Mouse (Mus musculus) myocyte (in vitro differentiated cells): ENCODE results near the gene Lpp. TPM values are rescaled to one million over a fixed set of nuclear protein-coding genes. Genes with fewer than 3 reads are reported as not detected.

Source experiments
- H3K27me3 ChIP-seq: one replicate; pipeline ENCODE4 v1.6.1; 2011; ENCODE audit not compliant: control insufficient read depth, insufficient read depth, insufficient read length
- H3K36me3 ChIP-seq: one replicate; pipeline ENCODE4 v1.6.1; 2011; ENCODE audit not compliant: control insufficient read depth, insufficient read depth
- H3K4me2 ChIP-seq: one replicate; pipeline ENCODE4 v1.6.1; 2011; ENCODE audit warnings: low read depth, control low read depth
- H3K4me3 ChIP-seq: one replicate; pipeline ENCODE4 v1.5.1; 2011; ENCODE audit warnings: mild to moderate bottlenecking, control low read depth, moderate library complexity
- H3K79me2 ChIP-seq: one replicate; pipeline ENCODE4 v1.6.1; 2011; ENCODE audit not compliant: control insufficient read depth, insufficient read depth
- H3ac ChIP-seq: one replicate; pipeline ENCODE4 v1.6.1; 2011; ENCODE audit not compliant: control insufficient read depth, insufficient read length
- CEBPB ChIP-seq: IDR thresholded peaks from 2 replicates; pipeline ENCODE4 v1.6.1; 2011; ENCODE audit warnings: mild to moderate bottlenecking, moderate library complexity; ENCODE audit not compliant: poor library complexity, insufficient read depth, severe bottlenecking
- E2F4 ChIP-seq: IDR thresholded peaks from one replicate; pipeline ENCODE4 v1.6.1; 2011; ENCODE audit warnings: mild to moderate bottlenecking, control low read depth, moderate library complexity; ENCODE audit not compliant: insufficient read depth
- MAX ChIP-seq: IDR thresholded peaks from one replicate; pipeline ENCODE4 v1.6.1; 2011; ENCODE audit warnings: low read depth, mild to moderate bottlenecking, control low read depth
- MYOD1 ChIP-seq, 3 experiments: IDR thresholded peaks; one replicate each; pipeline ENCODE4 v1.6.1; 2011; ENCODE audit warnings: control low read depth in 2 of 3, low read depth in 2 of 3, mild to moderate bottlenecking in 2 of 3, moderate library complexity in 1 of 3; ENCODE audit not compliant: insufficient read length in 2 of 3, control insufficient read depth in 1 of 3
- MYOG ChIP-seq, 3 experiments: IDR thresholded peaks; one replicate each; pipeline ENCODE4 v1.6.1; 2011; ENCODE audit warnings: control low read depth in 2 of 3, low read depth in 2 of 3, mild to moderate bottlenecking in 2 of 3; ENCODE audit not compliant: insufficient read length in 2 of 3, control insufficient read depth in 1 of 3, insufficient read depth in 1 of 3
- POLR2A ChIP-seq: IDR thresholded peaks from one replicate; pipeline ENCODE4 v1.6.1; 2011; ENCODE audit warnings: low read depth, mild to moderate bottlenecking, control low read depth, moderate library complexity; ENCODE audit not compliant: insufficient read length
- POLR2AphosphoS2 ChIP-seq: IDR thresholded peaks from one replicate; pipeline ENCODE4 v1.6.1; 2011; ENCODE audit warnings: low read depth, control low read depth; ENCODE audit not compliant: insufficient read length
- REST ChIP-seq: IDR thresholded peaks from one replicate; pipeline ENCODE4 v1.6.1; 2011; ENCODE audit warnings: mild to moderate bottlenecking, control low read depth, moderate library complexity; ENCODE audit not compliant: insufficient read depth, insufficient read length
- SRF ChIP-seq: IDR thresholded peaks from one replicate; pipeline ENCODE4 v1.6.1; 2011; ENCODE audit warnings: low read depth; ENCODE audit not compliant: control insufficient read depth, insufficient read length
- TCF12 ChIP-seq: IDR thresholded peaks from one replicate; pipeline ENCODE4 v1.6.1; 2011; ENCODE audit warnings: mild to moderate bottlenecking, control low read depth; ENCODE audit not compliant: poor library complexity, insufficient read depth, severe bottlenecking
- TCF3 ChIP-seq: IDR thresholded peaks from one replicate; pipeline ENCODE4 v1.6.1; 2011; ENCODE audit warnings: low read depth, control low read depth; ENCODE audit not compliant: insufficient read length
- USF1 ChIP-seq: IDR thresholded peaks from one replicate; pipeline ENCODE4 v1.6.1; 2011; ENCODE audit warnings: low read depth, mild to moderate bottlenecking, control low read depth, moderate library complexity
- polyA plus RNA-seq: library from polyadenylated mRNA; unstranded; fragments of >200 nt; fragmentation: generic; extraction: Trizol; gene quantifications from one replicate; pipeline ENCODE4 v1.2.1, GENCODE M21; 2012; ENCODE audit warnings: missing spikeins

Lpp gene
- polyA plus RNA-seq, 1 experiment, result 4.8 TPM

- H3K36me3 ChIP-seq, result no peaks in the 10 kb centered on the region
- TF ChIP-seq MYOG (IDR thresholded peaks at IDR 0.05; ENCODE audit: control insufficient read depth in 1 of 3, insufficient read depth in 1 of 3, insufficient read length in 2 of 3, low read depth in 2 of 3) (peak in 1 of 3 experiments; percentile 9), MAX (no peak), POLR2AphosphoS2 (no peak), REST (no peak)
- no peaks in the 10 kb centered on the region for H3K27me3 ChIP-seq
- no peak overlapping the region for H3K4me3 ChIP-seq
- H3K4me2 ChIP-seq, result peak overlapping the region; percentile 95
- peaks cover 42% of the 10 kb centered on the region for H3K79me2 ChIP-seq
- no peak overlapping the region for H3ac ChIP-seq
Measured at GRCm38 (mm10) chr16:24491486-24491758, 98.1 kb downstream of the Lpp start.

- H3ac ChIP-seq, result no peak overlapping the region
- H3K27me3 ChIP-seq, result no peaks in the 10 kb centered on the region
- TF ChIP-seq TCF3 (no peak), MYOD1 (IDR thresholded peaks at IDR 0.05; ENCODE audit: control insufficient read depth in 1 of 3, insufficient read length in 2 of 3, low read depth in 2 of 3) (peak in 1 of 3 experiments; percentile 15), POLR2AphosphoS2 (no peak), MAX (no peak), E2F4 (no peak), SRF (no peak), TCF12 (no peak), USF1 (peak; percentile 82), REST (no peak)
- H3K4me3 ChIP-seq, result no peak overlapping the region
- H3K4me2 ChIP-seq, result peak overlapping the region; percentile 95
- peaks cover 35% of the 10 kb centered on the region for H3K79me2 ChIP-seq
- no peaks in the 10 kb centered on the region for H3K36me3 ChIP-seq
Measured at GRCm38 (mm10) chr16:24492194-24492940, 99.1 kb downstream of the Lpp start.

DNA sequence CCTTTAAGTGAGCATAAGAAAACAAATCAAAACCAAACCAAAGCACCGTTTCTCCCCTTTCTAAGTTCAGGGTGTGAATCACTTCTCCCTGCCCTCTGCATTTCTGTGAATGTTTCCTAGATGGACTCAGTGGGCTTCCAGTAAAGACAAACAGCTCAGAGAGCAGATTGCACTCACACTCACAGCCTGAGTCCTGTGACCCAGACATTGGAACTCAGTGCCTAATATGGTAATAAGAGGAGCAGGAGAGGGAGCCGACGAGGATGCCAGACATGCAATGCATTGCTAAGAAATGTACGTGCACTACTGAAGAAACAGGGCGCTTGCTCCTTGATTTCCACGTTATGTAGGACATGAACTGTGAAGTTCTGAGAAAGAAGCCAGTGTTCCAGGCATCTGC lies 101.2 kb downstream of the Lpp start:
- 0 out of 2 replicates have a peak, but pooled peaks have one; percentile 1 for TF ChIP-seq CEBPB
- TF ChIP-seq MYOG (IDR thresholded peaks at IDR 0.05; ENCODE audit: control insufficient read depth in 1 of 3, insufficient read depth in 1 of 3, insufficient read length in 2 of 3, low read depth in 2 of 3), result no peak
- TF ChIP-seq USF1, result no peak
- peak; percentile 98 for TF ChIP-seq SRF
- no peak overlapping the region for H3ac ChIP-seq
- H3K4me3 ChIP-seq, result no peak overlapping the region
- peaks cover 27% of the 10 kb centered on the region for H3K79me2 ChIP-seq
- H3K27me3 ChIP-seq, result no peaks in the 10 kb centered on the region
- peak overlapping the region; percentile 67 for H3K4me2 ChIP-seq
- H3K36me3 ChIP-seq, result no peaks in the 10 kb centered on the region

DNA sequence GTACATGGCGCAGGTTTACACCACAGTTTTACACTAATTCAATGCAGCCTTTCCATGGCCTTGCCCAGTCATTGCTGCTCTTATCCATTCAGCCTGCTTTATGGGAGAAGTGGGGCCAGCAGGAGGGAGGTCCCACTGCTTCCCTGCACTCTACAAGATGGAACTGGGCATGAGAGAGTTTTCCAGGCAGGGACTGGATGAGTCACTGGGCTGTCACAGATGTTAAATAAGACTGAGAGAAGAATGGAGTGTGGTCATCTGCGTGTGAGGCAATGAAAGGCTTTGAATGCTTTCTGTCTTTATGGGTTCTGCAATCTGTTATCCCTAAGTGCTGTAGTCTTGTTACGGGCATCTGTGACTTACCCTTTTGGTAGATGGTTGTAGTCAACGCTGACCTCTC lies 102.2 kb downstream of the Lpp start:
- Histone ChIP-seq H3K36me3 (no peaks in the 10 kb centered on the region), H3K27me3 (no peaks in the 10 kb centered on the region), H3K4me3 (no peak overlapping the region), H3K4me2 (peak overlapping the region; percentile 67), H3K79me2 (peaks cover 33% of the 10 kb centered on the region), H3ac (no peak overlapping the region)
- TF ChIP-seq CEBPB (peak; percentile 86), TCF3 (no peak), E2F4 (no peak), MAX (no peak), REST (no peak), TCF12 (peak; percentile 48), POLR2A (no peak), MYOD1 (IDR thresholded peaks at IDR 0.05; ENCODE audit: control insufficient read depth in 1 of 3, insufficient read length in 2 of 3, low read depth in 2 of 3) (peak in 2 of 3 experiments; percentile 39 to 45), MYOG (IDR thresholded peaks at IDR 0.05; ENCODE audit: control insufficient read depth in 1 of 3, insufficient read depth in 1 of 3, insufficient read length in 2 of 3, low read depth in 2 of 3) (peak in 2 of 3 experiments; percentile 11 to 24), POLR2AphosphoS2 (no peak), USF1 (no peak), SRF (no peak)

GRCm38 (mm10) chr16:24496635-24497034 lies 103.3 kb downstream of the Lpp start:
- TF ChIP-seq CEBPB (peak; percentile 69), MYOD1 (IDR thresholded peaks at IDR 0.05; ENCODE audit: control insufficient read depth in 1 of 3, insufficient read length in 2 of 3, low read depth in 2 of 3) (no peak)
- Histone ChIP-seq H3K79me2 (peaks cover 44% of the 10 kb centered on the region), H3ac (no peak overlapping the region), H3K27me3 (no peaks in the 10 kb centered on the region), H3K4me3 (no peak overlapping the region), H3K4me2 (peak overlapping the region; percentile 67), H3K36me3 (no peaks in the 10 kb centered on the region)
